Mouse (Mus musculus) heart, postnatal 10 days (tissue): Measurements from ENCODE around the gene Celf1. TPM values are rescaled to one million over a fixed set of nuclear protein-coding genes. Genes with fewer than 3 reads are reported as not detected.
A peak's percentile ranks its signal among the peaks of the same experiment; 100 is the strongest.
"Not testable (repeated sequence)": the region's sequence is repeated elsewhere in the genome, so short reads cannot be mapped to it uniquely, and the experiment has no call there.

Experiments
- DNase-seq, 2 experiments: peaks; one replicate each; pipeline ENCODE4 v3.0.0; 2021
- intact Hi-C: fragments of 180-260 bp; cut with DNase I; formaldehyde crosslinking; loops from one replicate; pipeline ENCODE4 v1.15.1; 2025
- total RNA-seq, 2 experiments: library from RNA; stranded (reverse); gene quantifications; 2 replicates each; pipeline ENCODE4 v1.2.3; 2021

Celf1 gene
- total RNA-seq, result 100 to 1,000 TPM; 111 to 119 TPM

- intact Hi-C loops, result loop anchor here (2.0 kb wide), 1 partner anchor 114 kb away; the partner anchor contains the start of gene Psmc3
Observed at GRCm38 (mm10) chr2:90940233-90941229, at the start of gene Celf1. Celf1 (plus strand) TSS chr2:90940382.

GRCm38 (mm10) chr2:90893673-90894298 is 46.4 kb upstream of the Celf1 start:
- DNase-seq, result no peak
- intact Hi-C loops, result no loop called here

More at GRCm38 (mm10) chr2:90940233-90941229, at the start of gene Celf1:
- DNase-seq, result peak; percentile 87 to 90

DNA sequence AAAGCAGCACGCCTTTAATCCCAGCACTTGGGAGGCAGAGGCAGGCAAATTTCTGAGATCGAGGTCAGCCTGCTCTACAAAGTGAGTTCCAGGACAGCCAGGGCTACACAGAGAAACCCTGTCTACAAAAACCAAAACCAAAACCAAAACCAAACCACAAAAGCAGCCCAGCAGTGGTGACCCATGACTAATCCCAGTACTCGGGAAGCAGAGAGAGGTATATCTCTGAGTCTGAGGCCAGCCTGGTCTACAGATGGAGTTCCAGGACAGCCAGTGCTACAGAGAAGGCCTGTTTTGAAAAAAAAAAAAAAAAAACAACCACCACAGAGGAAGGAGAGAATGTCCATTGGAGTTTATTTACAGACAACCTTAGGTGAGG is 45.9 kb upstream of the Celf1 start:
- not testable (repeated sequence) for DNase-seq

DNA sequence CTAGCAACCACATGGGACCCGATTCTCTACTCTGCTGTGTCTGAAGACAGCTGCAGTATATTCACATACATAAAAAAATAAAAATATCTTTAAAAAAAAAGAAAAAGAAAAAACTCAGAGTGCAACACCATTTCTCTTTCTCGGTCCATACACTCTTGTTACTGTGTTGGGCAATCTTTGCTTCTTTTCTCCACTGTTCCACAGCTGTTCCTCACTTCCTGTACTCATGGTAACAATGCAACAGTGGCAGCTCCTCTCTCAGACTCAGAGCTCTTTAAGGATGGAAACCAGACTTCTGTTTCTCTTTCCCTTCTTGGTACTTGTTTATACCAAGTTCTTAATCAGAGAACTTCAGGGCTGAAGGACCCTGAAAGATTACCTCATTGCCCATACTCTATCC is 36.8 kb upstream of the Celf1 start:
- intact Hi-C loops, result loop anchor here (5.0 kb wide), 1 partner anchor 36 kb away; no protein-coding TSS in a partner anchor
- DNase-seq, result no peak

More for the DNA sequence above, 45.9 kb upstream of the Celf1 start:
- intact Hi-C loops, result not testable (repeated sequence)

DNA sequence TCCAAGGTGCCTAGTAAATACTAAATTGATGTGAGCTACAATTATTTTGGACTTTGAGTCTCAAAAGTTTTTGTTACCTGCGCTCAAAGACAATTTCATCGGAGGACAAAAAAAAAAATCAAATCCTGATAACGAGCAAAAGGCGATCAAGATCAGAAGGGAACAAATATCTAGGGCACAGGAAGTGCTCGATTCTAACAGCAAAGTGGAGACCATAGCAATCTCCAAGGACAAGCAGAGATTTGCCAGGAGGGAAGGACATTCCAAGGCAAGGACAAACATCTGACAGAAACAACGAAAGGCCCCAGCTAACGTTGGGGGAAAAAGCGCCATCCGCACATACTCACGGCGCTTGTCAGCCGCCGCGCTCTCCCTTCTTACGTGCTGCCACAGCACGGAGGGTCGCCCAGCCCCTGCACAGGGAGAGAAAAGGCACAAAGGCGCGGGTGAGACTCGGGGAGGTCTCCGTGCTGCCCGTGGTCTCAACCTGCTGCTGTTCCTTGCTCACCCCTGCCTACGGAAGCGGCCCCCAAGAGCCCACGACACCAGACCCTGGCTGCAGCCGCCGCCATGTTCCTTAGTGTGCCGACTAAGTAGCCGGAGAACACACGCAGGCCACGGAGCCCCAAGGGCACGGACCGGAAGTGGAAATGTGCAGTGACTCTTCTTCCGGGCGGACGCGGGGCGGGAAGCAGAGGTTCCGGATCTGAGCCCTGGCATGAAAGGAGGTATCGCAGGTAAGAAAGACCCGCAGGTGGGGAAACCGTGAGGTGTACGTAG is 35.9 kb upstream of the Celf1 start, which contains the start of the genes Kbtbd4 and Ndufs3:
TSS of gene Kbtbd4 (plus strand) at position 665 of the 780 bp plus-strand sequence.
TSS of gene Ndufs3 (minus strand) at position 752 of the 780 bp plus-strand sequence.
- intact Hi-C loops, result loop anchor here (5.0 kb wide), 1 partner anchor 37 kb away; no protein-coding TSS in a partner anchor
- peak; percentile 91 to 94 for DNase-seq

- intact Hi-C loops, result loop anchor here (5.0 kb wide), 1 partner anchor 38 kb away; no protein-coding TSS in a partner anchor
- DNase-seq, result no peak
Observed at GRCm38 (mm10) chr2:90904856-90905224, 35.3 kb upstream of the Celf1 start.

GRCm38 (mm10) chr2:90906721-90907120 is 33.5 kb upstream of the Celf1 start:
- DNase-seq, result no peak
- intact Hi-C loops, result no loop called here

- DNase-seq, result no peak
- intact Hi-C loops, result no loop called here
Observed at GRCm38 (mm10) chr2:90910861-90911260, 29.3 kb upstream of the Celf1 start.

- intact Hi-C loops, result no loop called here
- DNase-seq, result no peak
Observed at GRCm38 (mm10) chr2:90911668-90912067, 28.5 kb upstream of the Celf1 start.

- intact Hi-C loops, result no loop called here
- DNase-seq, result peak; percentile 58 to 63
Observed at GRCm38 (mm10) chr2:90913671-90914070, 26.5 kb upstream of the Celf1 start.

DNA sequence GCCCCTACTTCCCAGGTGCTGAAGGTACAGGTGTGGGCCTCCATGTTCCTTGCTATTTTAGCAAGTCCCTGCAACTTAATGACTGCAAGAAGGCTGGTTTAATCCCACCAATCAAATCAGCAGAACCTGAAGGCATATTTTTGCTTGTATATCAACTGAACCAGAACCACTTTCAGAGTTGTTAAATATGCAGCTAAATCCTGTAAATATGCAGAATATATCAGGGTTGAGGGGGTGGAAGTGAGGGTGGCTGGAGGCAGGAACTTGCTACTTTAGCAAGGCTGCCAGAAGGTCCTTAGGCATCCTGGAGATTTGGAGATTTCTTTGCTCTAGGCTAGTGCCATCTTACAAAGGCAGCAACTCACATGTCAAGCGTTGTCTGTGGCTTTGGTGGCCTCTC is 24.7 kb upstream of the Celf1 start:
- DNase-seq, result no peak
- intact Hi-C loops, result no loop called here

DNA sequence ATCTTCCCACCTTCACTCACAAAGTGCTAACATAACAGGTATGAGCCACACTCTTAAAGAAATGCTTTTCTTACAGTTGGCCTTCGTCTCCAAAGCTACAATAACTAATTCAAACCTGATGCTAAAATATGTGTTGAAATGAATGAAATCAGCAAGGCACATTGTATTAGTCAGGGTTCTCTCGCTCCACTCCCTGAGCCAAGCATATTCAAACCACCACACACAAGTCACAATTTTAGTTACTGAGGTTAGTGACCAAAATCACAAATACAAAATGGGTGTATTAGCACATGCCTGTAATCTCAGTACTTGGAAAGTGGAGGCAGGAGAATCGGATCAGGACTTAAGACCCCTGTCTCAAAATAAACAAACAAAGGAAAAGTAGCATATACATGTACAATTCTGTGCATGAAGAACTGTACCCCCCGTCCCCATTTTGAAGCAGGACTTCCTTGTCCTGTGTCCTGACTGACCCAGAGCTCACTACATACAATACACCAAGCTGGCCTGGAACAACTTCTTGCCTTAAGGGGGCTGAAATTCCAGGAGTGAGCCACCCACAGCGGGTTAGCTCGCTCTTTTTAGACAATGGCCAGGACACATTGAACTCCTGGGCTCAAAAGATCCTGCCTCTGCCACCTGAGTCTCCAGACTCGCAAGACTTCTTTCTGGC is 23.5 kb upstream of the Celf1 start:
- intact Hi-C loops, result no loop called here

DNA sequence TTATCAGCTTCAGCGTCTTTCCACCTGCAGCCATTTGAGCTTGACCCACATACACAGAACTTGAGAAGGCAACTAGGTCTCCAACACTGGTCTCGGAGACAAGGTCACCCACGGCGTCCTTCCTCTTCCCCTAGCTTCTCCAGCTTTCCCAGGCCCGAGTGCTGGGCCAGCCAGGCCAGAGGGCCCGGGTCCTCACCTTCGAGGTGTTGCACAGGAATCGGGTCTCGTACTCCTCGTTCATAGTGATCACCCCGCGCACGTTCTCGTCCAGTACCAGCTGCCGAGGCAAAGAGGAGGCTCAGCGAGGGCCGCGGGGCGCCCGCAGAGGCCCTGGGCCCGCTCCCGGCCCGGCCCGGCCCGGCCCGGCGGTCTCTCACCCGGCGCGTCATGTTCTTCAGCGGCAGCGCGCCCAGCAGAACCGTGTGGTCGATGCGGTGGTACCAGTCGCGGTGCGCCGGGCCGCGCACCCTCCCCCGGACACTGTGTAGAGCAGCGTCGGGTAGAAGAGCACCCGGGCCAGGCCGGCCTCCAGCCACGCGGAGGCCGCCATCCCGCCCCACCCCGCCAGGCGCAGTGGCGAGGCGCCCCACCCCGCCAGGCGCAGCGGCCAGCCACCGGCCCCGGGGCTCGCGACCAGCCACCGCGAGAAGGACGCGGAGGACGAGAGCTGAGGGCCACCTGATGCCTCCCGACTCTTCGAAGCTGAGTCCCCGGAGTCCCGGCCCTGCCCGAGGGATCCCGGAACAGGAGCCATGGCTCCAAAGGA is 22.8 kb upstream of the Celf1 start:
- intact Hi-C loops, result no loop called here
- DNase-seq, result peak; percentile 85 to 89

More for the DNA sequence above, 23.5 kb upstream of the Celf1 start:
- DNase-seq, result no peak

- intact Hi-C loops, result no loop called here
- peak in 1 of 2 experiments; percentile 39 for DNase-seq
Observed at GRCm38 (mm10) chr2:90917999-90918698, 22.0 kb upstream of the Celf1 start.

- intact Hi-C loops, result no loop called here
- DNase-seq, result no peak
Observed at GRCm38 (mm10) chr2:90921178-90921577, 19.0 kb upstream of the Celf1 start.

DNA sequence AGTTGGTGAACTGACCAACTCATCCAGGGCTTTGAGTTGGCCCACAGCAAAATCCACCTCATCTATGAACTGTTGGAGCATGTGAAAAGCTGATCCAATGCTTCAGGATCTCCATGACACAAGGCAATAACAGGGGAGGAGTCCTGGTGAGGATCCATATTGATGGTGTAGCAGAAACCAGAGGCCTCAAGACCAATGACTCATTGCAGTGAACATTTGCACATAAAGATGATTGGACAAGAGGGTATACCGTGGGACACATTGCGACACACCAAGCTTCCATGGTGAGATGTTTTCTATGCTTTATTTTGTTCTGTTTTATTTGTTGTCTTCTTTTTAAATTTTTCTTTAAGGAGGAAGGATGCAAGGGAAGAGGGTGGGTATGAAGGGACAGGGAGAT is 17.5 kb upstream of the Celf1 start:
- intact Hi-C loops, result no loop called here
- DNase-seq, result no peak

DNA sequence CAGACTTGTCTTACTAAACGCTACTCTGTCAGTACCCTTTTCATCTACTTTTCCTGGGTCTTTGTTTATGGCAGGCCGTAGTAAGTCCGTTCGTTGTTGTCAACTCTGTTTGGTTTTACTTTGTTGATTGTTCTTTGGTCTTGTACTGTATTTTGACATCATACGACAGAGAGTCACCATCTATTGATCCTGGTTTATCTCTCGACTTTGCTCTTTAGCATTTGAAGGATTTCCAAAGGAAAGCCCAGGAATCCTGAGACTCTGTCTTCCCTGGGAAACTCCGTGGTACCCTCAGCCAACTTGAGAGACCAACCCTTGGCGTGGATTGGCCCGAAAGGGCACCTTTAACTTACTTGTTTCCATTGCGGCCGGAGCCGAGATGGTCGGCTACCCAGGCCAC is 11.6 kb upstream of the Celf1 start:
- intact Hi-C loops, result no loop called here
- no peak for DNase-seq

DNA sequence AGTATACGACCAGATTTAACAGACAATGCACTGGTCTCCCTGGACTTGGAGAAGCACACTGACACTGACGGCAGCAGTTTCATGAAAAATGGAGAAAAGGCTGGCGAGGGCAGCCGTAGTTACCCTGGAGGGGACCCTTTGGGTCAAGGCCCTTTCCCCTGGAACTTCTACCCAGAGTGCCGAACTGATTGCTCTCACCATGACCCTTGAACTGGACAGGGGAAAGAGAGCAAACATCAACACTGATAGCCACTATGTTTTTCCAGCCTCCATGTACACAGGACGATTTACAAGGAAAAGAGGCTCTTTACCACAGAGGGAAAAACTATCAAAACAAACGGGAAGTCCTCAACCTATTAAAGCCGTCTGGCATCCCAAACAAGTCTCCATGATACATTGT is 8.4 kb upstream of the Celf1 start:
- no peak for DNase-seq
- intact Hi-C loops, result no loop called here

- no peak for DNase-seq
- intact Hi-C loops, result no loop called here
Observed at GRCm38 (mm10) chr2:90932273-90932672, 7.9 kb upstream of the Celf1 start.
